Mouse (Mus musculus) midbrain, embryonic 13.5 days (tissue): ENCODE data around the gene Pebp1. TPM values are rescaled to one million over a fixed set of nuclear protein-coding genes. Genes with fewer than 3 reads are reported as not detected.

Experiments used
- ATAC-seq: fragments of 200-750 bp; cut with Nextera tagmentation; 2 replicates; pipeline ENCODE4 v1.8.0; 2017; ENCODE audit warnings: mild to moderate bottlenecking, moderate TSS enrichment, moderate library complexity
- H3K27ac ChIP-seq: fragments of 300-500 bp; sonication (generic); 2 replicates; pipeline ENCODE4 v1.5.1; 2015; ENCODE audit warnings: inconsistent platforms, mild to moderate bottlenecking, moderate library complexity
- H3K27me3 ChIP-seq: fragments of 300-500 bp; sonication (generic); 2 replicates; pipeline ENCODE4 v1.6.1; 2015; ENCODE audit warnings: mild to moderate bottlenecking, inconsistent platforms
- H3K36me3 ChIP-seq: fragments of 300-500 bp; sonication (generic); 2 replicates; pipeline ENCODE4 v1.6.1; 2015; ENCODE audit warnings: mild to moderate bottlenecking, inconsistent platforms
- H3K4me1 ChIP-seq: fragments of 300-500 bp; sonication (generic); replicated peaks from 2 replicates; pipeline ENCODE4 v1.6.1; 2015; ENCODE audit warnings: inconsistent platforms
- H3K4me2 ChIP-seq: fragments of 300-500 bp; sonication (generic); replicated peaks from 2 replicates; pipeline ENCODE4 v1.6.1; 2015; ENCODE audit warnings: moderate library complexity, mild to moderate bottlenecking, inconsistent platforms
- H3K4me3 ChIP-seq: fragments of 300-500 bp; sonication (generic); replicated peaks from 2 replicates; pipeline ENCODE4 v1.5.1; 2015; ENCODE audit warnings: mild to moderate bottlenecking, inconsistent platforms
- H3K9ac ChIP-seq: fragments of 300-500 bp; sonication (generic); replicated peaks from 2 replicates; pipeline ENCODE4 v1.6.1; 2015; ENCODE audit warnings: mild to moderate bottlenecking, inconsistent platforms
- H3K9me3 ChIP-seq: fragments of 300-500 bp; sonication (generic); 2 replicates; pipeline ENCODE4 v1.6.1; 2016; ENCODE audit warnings: mild to moderate bottlenecking, inconsistent platforms
- WGBS: fragments of 180-500 bp; shearing (Covaris S2); methylation state at CpG from one replicate; pipeline ENCODE4 v1.1.7; 2015; 5-methylcytosine and 5-hydroxymethylcytosine counted together
- polyA plus RNA-seq: library from polyadenylated mRNA; unstranded; fragments of >200 nt; fragmentation: Nextera tagmentation; extraction: Ambion mirVana; gene quantifications from 2 replicates; pipeline ENCODE4 v1.2.1, GENCODE M21; 2015

The Pebp1 gene
- polyA plus RNA-seq, 1 experiment from 2014 or later: 1,066 TPM

GRCm38 (mm10) chr5:117263566-117263965, 23.9 kb downstream of the Pebp1 start:
- Histone ChIP-seq H3K4me3 (no peak overlapping the region), H3K27me3 (no peaks in the 10 kb centered on the region), H3K9ac (no peak overlapping the region), H3K27ac (no peak overlapping the region), H3K4me1 (no peaks in the 10 kb centered on the region), H3K36me3 (peaks cover 91% of the 10 kb centered on the region), H3K4me2 (no peak overlapping the region), H3K9me3 (peaks cover 4% of the 10 kb centered on the region; the same call in 1 of the 2 replicates)
- WGBS: 89% methylated on average over 21 of the region's 21 CpGs
- no peak for ATAC-seq

GRCm38 (mm10) chr5:117258276-117258675, 29.1 kb downstream of the Pebp1 start:
- peaks cover 99% of the 10 kb centered on the region for H3K36me3 ChIP-seq
- no peaks in the 10 kb centered on the region for H3K9me3 ChIP-seq
- H3K4me1 ChIP-seq: no peaks in the 10 kb centered on the region
- H3K27me3 ChIP-seq: no peaks in the 10 kb centered on the region
- no peak overlapping the region for H3K4me2 ChIP-seq
- H3K9ac ChIP-seq: no peak overlapping the region
- WGBS: 93% methylated on average over 15 of the region's 15 CpGs
- no peak overlapping the region for H3K27ac ChIP-seq
- no peak overlapping the region for H3K4me3 ChIP-seq
- no peak for ATAC-seq

GRCm38 (mm10) chr5:117251763-117252162, 35.7 kb downstream of the Pebp1 start:
- Histone ChIP-seq H3K27ac (no peak overlapping the region), H3K9ac (no peak overlapping the region), H3K27me3 (no peaks in the 10 kb centered on the region), H3K4me3 (no peak overlapping the region), H3K4me2 (no peak overlapping the region), H3K36me3 (peaks cover 62% of the 10 kb centered on the region), H3K9me3 (no peaks in the 10 kb centered on the region), H3K4me1 (peaks cover 11% of the 10 kb centered on the region)
- 90% methylated on average over 3 of the region's 3 CpGs for WGBS
- ATAC-seq: no peak

GRCm38 (mm10) chr5:117250796-117251195, 36.6 kb downstream of the Pebp1 start:
- no peaks in the 10 kb centered on the region for H3K9me3 ChIP-seq
- no peak for ATAC-seq
- WGBS: 85% methylated on average over 22 of the region's 24 CpGs

GRCm38 (mm10) chr5:117248351-117248750, 39.1 kb downstream of the Pebp1 start:
- H3K4me1 ChIP-seq: peaks cover 29% of the 10 kb centered on the region
- WGBS: 30% methylated on average over 10 of the region's 10 CpGs
- ATAC-seq: no peak

More at GRCm38 (mm10) chr5:117250796-117251195, 36.6 kb downstream of the Pebp1 start:
- Histone ChIP-seq H3K36me3 (peaks cover 53% of the 10 kb centered on the region), H3K27ac (no peak overlapping the region), H3K9ac (no peak overlapping the region), H3K27me3 (no peaks in the 10 kb centered on the region), H3K4me2 (no peak overlapping the region), H3K4me1 (peaks cover 16% of the 10 kb centered on the region), H3K4me3 (no peak overlapping the region)

GRCm38 (mm10) chr5:117245170-117245569, 42.3 kb downstream of the Pebp1 start:
- H3K27ac ChIP-seq: no peak overlapping the region
- no peaks in the 10 kb centered on the region for H3K27me3 ChIP-seq
- no peak overlapping the region for H3K4me2 ChIP-seq
- H3K4me1 ChIP-seq: peaks cover 34% of the 10 kb centered on the region
- H3K9me3 ChIP-seq: no peaks in the 10 kb centered on the region
- WGBS: 92% methylated on average over 8 of the region's 8 CpGs
- no peak for ATAC-seq
- 0 out of 2 replicates have a peak, but pooled peaks cover 5% of the 10 kb centered on the region for H3K36me3 ChIP-seq
- no peak overlapping the region for H3K4me3 ChIP-seq
- no peak overlapping the region for H3K9ac ChIP-seq

More at GRCm38 (mm10) chr5:117248351-117248750, 39.1 kb downstream of the Pebp1 start:
- Histone ChIP-seq H3K9ac (no peak overlapping the region), H3K27me3 (no peaks in the 10 kb centered on the region), H3K27ac (no peak overlapping the region), H3K4me3 (no peak overlapping the region), H3K9me3 (no peaks in the 10 kb centered on the region), H3K4me2 (no peak overlapping the region), H3K36me3 (peaks cover 33% of the 10 kb centered on the region)

GRCm38 (mm10) chr5:117242671-117243478, 44.5 kb downstream of the Pebp1 start:
- Histone ChIP-seq H3K36me3 (0 out of 2 replicates have a peak, but pooled peaks cover 5% of the 10 kb centered on the region), H3K9me3 (no peaks in the 10 kb centered on the region), H3K27ac (peak overlapping the region; percentile 95), H3K4me1 (peaks cover 32% of the 10 kb centered on the region), H3K27me3 (no peaks in the 10 kb centered on the region), H3K4me3 (peak overlapping the region; percentile 61), H3K4me2 (peak overlapping the region; percentile 72), H3K9ac (peak overlapping the region; percentile 60)
- ATAC-seq: peak; percentile 67
- WGBS: 20% methylated on average over 22 of the region's 22 CpGs

GRCm38 (mm10) chr5:117241935-117242531, 45.4 kb downstream of the Pebp1 start:
- no peak for ATAC-seq
- peaks cover 30% of the 10 kb centered on the region for H3K4me1 ChIP-seq
- no peaks in the 10 kb centered on the region for H3K27me3 ChIP-seq
- H3K9ac ChIP-seq: peak overlapping the region; percentile 87
- 0 out of 2 replicates have a peak, but pooled peaks cover 5% of the 10 kb centered on the region for H3K36me3 ChIP-seq
- H3K27ac ChIP-seq: peak overlapping the region; percentile 95
- 43% methylated on average over 16 of the region's 16 CpGs for WGBS
- H3K9me3 ChIP-seq: no peaks in the 10 kb centered on the region
- peak overlapping the region; percentile 61 for H3K4me3 ChIP-seq
- H3K4me2 ChIP-seq: peak overlapping the region; percentile 72

- WGBS: under 1% methylated on average over 31 of the region's 32 CpGs
- Histone ChIP-seq H3K4me3 (peak overlapping the region; percentile 61), H3K4me2 (peak overlapping the region; percentile 72), H3K27ac (peak overlapping the region; percentile 95), H3K36me3 (0 out of 2 replicates have a peak, but pooled peaks cover 5% of the 10 kb centered on the region), H3K27me3 (no peaks in the 10 kb centered on the region), H3K9ac (peak overlapping the region; percentile 87), H3K4me1 (peaks cover 23% of the 10 kb centered on the region), H3K9me3 (no peaks in the 10 kb centered on the region)
- peak; percentile 65; the same call in 1 of the 2 replicates for ATAC-seq
These were observed 46.6 kb downstream of the Pebp1 start for GRCm38 (mm10) chr5:117240761-117241322.

GRCm38 (mm10) chr5:117240321-117240731, 47.1 kb downstream of the Pebp1 start:
- Histone ChIP-seq H3K4me1 (peaks cover 23% of the 10 kb centered on the region), H3K4me3 (peak overlapping the region; percentile 61), H3K4me2 (peak overlapping the region; percentile 72), H3K36me3 (peaks cover 5% of the 10 kb centered on the region; the same call in 1 of the 2 replicates), H3K27me3 (no peaks in the 10 kb centered on the region), H3K27ac (peak overlapping the region; percentile 95), H3K9ac (peak overlapping the region; percentile 87), H3K9me3 (no peaks in the 10 kb centered on the region)
- peak; percentile 78 for ATAC-seq
- 3% methylated on average over 12 of the region's 12 CpGs for WGBS

GRCm38 (mm10) chr5:117239106-117239505, 48.3 kb downstream of the Pebp1 start:
- Histone ChIP-seq H3K27me3 (no peaks in the 10 kb centered on the region), H3K9me3 (no peaks in the 10 kb centered on the region), H3K4me1 (peaks cover 18% of the 10 kb centered on the region), H3K9ac (no peak overlapping the region), H3K27ac (no peak overlapping the region), H3K36me3 (peaks cover 8% of the 10 kb centered on the region; the same call in 1 of the 2 replicates), H3K4me2 (no peak overlapping the region), H3K4me3 (no peak overlapping the region)
- no peak for ATAC-seq
- WGBS: 90% methylated on average over 4 of the region's 4 CpGs

- H3K27me3 ChIP-seq: no peaks in the 10 kb centered on the region
- H3K9me3 ChIP-seq: no peaks in the 10 kb centered on the region
- no peak overlapping the region for H3K4me2 ChIP-seq
- 80% methylated on average over 5 of the region's 5 CpGs for WGBS
- no peak overlapping the region for H3K4me3 ChIP-seq
- peaks cover 5% of the 10 kb centered on the region; the same call in 1 of the 2 replicates for H3K4me1 ChIP-seq
- ATAC-seq: no peak
- no peak overlapping the region for H3K27ac ChIP-seq
- peaks cover 8% of the 10 kb centered on the region; the same call in 1 of the 2 replicates for H3K36me3 ChIP-seq
- no peak overlapping the region for H3K9ac ChIP-seq
These were observed 50.9 kb downstream of the Pebp1 start for GRCm38 (mm10) chr5:117236540-117236939.
